Mouse (Mus musculus) stomach, postnatal 0 days (tissue): Measurements from ENCODE around the gene Shisa8. TPM values are rescaled to one million over a fixed set of nuclear protein-coding genes. Genes with fewer than 3 reads are reported as not detected.

ENCODE experiments used
- ATAC-seq: fragments of 200-750 bp; cut with Nextera tagmentation; 2 replicates; pipeline ENCODE4 v1.8.0; 2017; ENCODE audit not compliant: low FRiP score, low TSS enrichment
- DNase-seq: peaks from one replicate; pipeline ENCODE4 v3.0.0-alpha.2; 2016; ENCODE audit warnings: low spot score
- H3K27ac ChIP-seq: fragments of 300-500 bp; sonication (generic); replicated peaks from 2 replicates; pipeline ENCODE4 v1.5.1; 2014; ENCODE audit warnings: mild to moderate bottlenecking, control low read depth
- H3K27me3 ChIP-seq: fragments of 300-500 bp; sonication (generic); 2 replicates; pipeline ENCODE4 v1.6.1; 2014; ENCODE audit warnings: low read length; ENCODE audit not compliant: control insufficient read depth, insufficient read depth
- H3K36me3 ChIP-seq: fragments of 300-500 bp; sonication (generic); 2 replicates; pipeline ENCODE4 v1.6.1; 2014; ENCODE audit warnings: low read length, mixed read lengths; ENCODE audit not compliant: control insufficient read depth, insufficient read depth
- H3K4me1 ChIP-seq: fragments of 300-500 bp; sonication (generic); replicated peaks from 2 replicates; pipeline ENCODE4 v1.6.1; 2014; ENCODE audit warnings: antibody characterized with exemption; ENCODE audit not compliant: control insufficient read depth, insufficient read depth
- H3K4me2 ChIP-seq: fragments of 300-500 bp; sonication (generic); replicated peaks from 2 replicates; pipeline ENCODE4 v1.6.1; 2014; ENCODE audit warnings: low read depth, mild to moderate bottlenecking, control low read depth, moderate library complexity
- H3K4me3 ChIP-seq: fragments of 300-500 bp; sonication (generic); 2 replicates; pipeline ENCODE4 v1.5.1; 2014; ENCODE audit warnings: low read depth, low read length, control low read depth
- H3K9ac ChIP-seq: fragments of 300-500 bp; sonication (generic); 2 replicates; pipeline ENCODE4 v1.6.1; 2014; ENCODE audit warnings: mild to moderate bottlenecking, low read length, control low read depth, mixed read lengths
- H3K9me3 ChIP-seq: fragments of 300-500 bp; sonication (generic); 2 replicates; pipeline ENCODE4 v1.6.1; 2016; ENCODE audit warnings: low read length; ENCODE audit not compliant: control insufficient read depth
- CTCF ChIP-seq: IDR thresholded peaks from 2 replicates; pipeline ENCODE4 v1.5.1; 2016; ENCODE audit warnings: antibody characterized with exemption, low read depth, mild to moderate bottlenecking, moderate library complexity
- EP300 ChIP-seq: optimal IDR thresholded peaks from 2 replicates; pipeline ENCODE3; 2016; ENCODE audit warnings: antibody characterized with exemption
- WGBS: fragments of 180-500 bp; shearing (Covaris S2); extraction: QIAGEN DNeasy Blood & Tissue Kit; methylation state at CpG from one replicate; pipeline ENCODE4 v1.1.7; 2014; 5-methylcytosine and 5-hydroxymethylcytosine counted together
- polyA plus RNA-seq: library from polyadenylated mRNA; unstranded; fragments of >200 nt; fragmentation: Nextera tagmentation; extraction: Ambion mirVana; gene quantifications from 2 replicates; pipeline ENCODE4 v1.2.1, GENCODE M21; 2015

The Shisa8 gene
- polyA plus RNA-seq, 1 experiment from 2014 or later, result 0.06 TPM

- TF ChIP-seq CTCF (no peak), EP300 (no peak)
- peaks cover 6% of the 10 kb centered on the region for H3K4me1 ChIP-seq
- 88% methylated on average over 36 of the region's 36 CpGs for WGBS
- no peaks in the 10 kb centered on the region for H3K9me3 ChIP-seq
- peaks cover 29% of the 10 kb centered on the region for H3K36me3 ChIP-seq
- H3K27ac ChIP-seq, result no peak overlapping the region
- ATAC-seq (no peak), DNase-seq (no peak)
- no peak overlapping the region for H3K4me3 ChIP-seq
- no peaks in the 10 kb centered on the region for H3K27me3 ChIP-seq
- no peak overlapping the region for H3K9ac ChIP-seq
- no peak overlapping the region for H3K4me2 ChIP-seq
These were observed 41.9 kb downstream of the Shisa8 start for GRCm38 (mm10) chr15:82170437-82171377.

- Histone ChIP-seq H3K9ac (no peak overlapping the region), H3K36me3 (peaks cover 21% of the 10 kb centered on the region), H3K4me3 (no peak overlapping the region), H3K27ac (no peak overlapping the region), H3K4me1 (peaks cover 6% of the 10 kb centered on the region), H3K9me3 (no peaks in the 10 kb centered on the region), H3K27me3 (no peaks in the 10 kb centered on the region), H3K4me2 (no peak overlapping the region)
- WGBS, result 81% methylated on average over 5 of the region's 5 CpGs
- DNase-seq (no peak), ATAC-seq (no peak)
- TF ChIP-seq CTCF (no peak), EP300 (no peak)
These were observed 42.9 kb downstream of the Shisa8 start for GRCm38 (mm10) chr15:82169671-82170070.

DNA sequence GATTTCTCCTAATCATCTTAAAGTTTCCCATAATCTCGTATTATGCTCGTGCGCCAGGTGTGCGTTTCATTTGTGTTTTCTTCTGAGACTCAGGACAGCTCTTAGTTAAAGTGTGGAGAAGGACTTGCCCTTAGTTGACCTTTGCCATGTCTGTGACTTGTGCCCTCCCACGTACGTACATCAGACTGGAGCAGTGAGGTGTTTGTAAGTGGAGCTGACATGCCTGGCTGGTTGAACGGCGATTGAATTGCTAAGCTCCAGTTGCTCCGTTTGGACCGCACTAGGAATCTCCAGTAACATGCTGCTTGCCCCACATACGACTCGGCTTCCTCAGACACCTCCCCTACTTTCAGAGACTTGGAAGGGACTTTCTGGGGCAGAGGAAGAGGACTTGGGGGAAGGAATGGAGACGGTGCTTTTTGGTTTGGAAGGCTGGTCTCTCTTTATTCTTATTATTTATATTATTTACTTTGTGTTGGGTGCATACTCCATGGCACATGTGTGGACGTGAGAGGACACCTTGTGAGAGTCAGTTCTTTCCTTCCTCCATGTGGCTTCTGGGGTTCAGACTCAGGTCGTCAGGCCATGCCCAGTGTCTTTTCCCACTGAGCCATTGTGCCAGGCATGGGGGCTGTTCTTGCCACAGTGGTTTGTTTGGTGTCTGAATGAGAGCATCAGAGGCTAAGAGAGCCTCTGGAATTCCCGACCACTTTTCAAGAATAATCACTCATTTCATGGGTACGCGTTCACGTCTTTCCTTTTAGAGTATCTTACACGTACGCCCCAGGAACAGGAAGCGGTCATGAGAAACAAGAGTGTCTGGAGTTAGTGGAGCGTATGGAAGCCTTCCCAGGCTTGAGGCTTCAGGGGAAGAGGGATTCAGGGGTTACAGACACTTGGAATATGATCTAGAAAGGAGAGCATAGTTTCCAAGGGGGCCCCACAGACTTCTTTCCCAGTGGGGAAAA is 45.1 kb downstream of the Shisa8 start:
- TF ChIP-seq CTCF, result no peak
- WGBS, result 51% methylated on average over 23 of the region's 23 CpGs
- Histone ChIP-seq H3K27me3 (no peaks in the 10 kb centered on the region), H3K9me3 (no peaks in the 10 kb centered on the region), H3K4me2 (0 out of 2 replicates have a peak overlapping the region, but pooled peaks have one; percentile 23), H3K9ac (peak overlapping the region; percentile 27), H3K4me1 (peaks cover 8% of the 10 kb centered on the region), H3K27ac (peak overlapping the region; percentile 88), H3K4me3 (no peak overlapping the region), H3K36me3 (peaks cover 11% of the 10 kb centered on the region)
- ATAC-seq (no peak), DNase-seq (no peak)

- Histone ChIP-seq H3K9ac (peak overlapping the region; percentile 27), H3K36me3 (peaks cover 11% of the 10 kb centered on the region), H3K9me3 (no peaks in the 10 kb centered on the region), H3K27me3 (no peaks in the 10 kb centered on the region), H3K4me3 (no peak overlapping the region), H3K27ac (peak overlapping the region; percentile 88), H3K4me2 (peak overlapping the region; percentile 23), H3K4me1 (peaks cover 8% of the 10 kb centered on the region)
- DNase-seq (peak; percentile 55), ATAC-seq (no peak)
- TF ChIP-seq EP300 (no peak), CTCF (no peak)
- WGBS, result 40% methylated on average over 22 of the region's 22 CpGs
These were observed 46.1 kb downstream of the Shisa8 start for GRCm38 (mm10) chr15:82166240-82167100.
